Mouse (Mus musculus): Measurements from ENCODE around the gene Zdhhc14.

DNA sequence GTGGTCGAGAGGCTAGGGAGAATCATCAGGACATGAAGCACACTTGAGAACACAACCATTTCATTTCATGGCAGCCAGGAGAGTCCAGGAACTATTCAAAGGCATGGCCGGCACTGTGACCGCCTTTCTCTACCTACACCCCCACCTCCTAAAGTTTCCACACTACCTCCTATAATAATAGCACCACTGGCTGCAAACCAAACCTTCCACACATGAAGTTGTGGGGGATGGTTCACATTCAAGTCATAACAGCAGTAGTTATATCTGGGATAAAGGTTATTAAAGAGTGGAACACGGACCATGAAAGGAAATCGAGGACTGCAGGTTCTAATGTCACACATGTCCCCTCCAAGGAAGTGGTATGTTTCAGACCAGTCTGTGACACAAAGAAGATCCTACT is 90.6 kb downstream of the Zdhhc14 start:
- TF ChIP-seq GATA1 (IDR thresholded peaks at IDR 0.05; ENCODE audit: low read length) (no peak), TAL1 (IDR thresholded peaks at IDR 0.05; ENCODE audit: low read length) (no peak)
